Mouse (Mus musculus) limb, embryonic 10.5 days (tissue): ENCODE measurements around the gene Rabep1. TPM values are rescaled to one million over a fixed set of nuclear protein-coding genes. Genes with fewer than 3 reads are reported as not detected.
A peak's percentile ranks its signal among the peaks of the same experiment; 100 is the strongest.

Source experiments
- DNase-seq: peaks from one replicate; pipeline ENCODE4 v3.0.0-alpha.2; 2017; ENCODE audit warnings: low spot score
- H3K27ac ChIP-seq: fragments of 300-500 bp; sonication (generic); 2 replicates; pipeline ENCODE4 v1.5.1; 2016; ENCODE audit warnings: mild to moderate bottlenecking
- H3K27me3 ChIP-seq: fragments of 300-500 bp; sonication (generic); 2 replicates; pipeline ENCODE4 v1.6.1; 2016; ENCODE audit warnings: low read depth, mild to moderate bottlenecking; ENCODE audit not compliant: poor library complexity, severe bottlenecking
- H3K36me3 ChIP-seq: fragments of 300-500 bp; sonication (generic); 2 replicates; pipeline ENCODE4 v1.6.1; 2016; ENCODE audit warnings: mild to moderate bottlenecking, moderate library complexity
- H3K4me1 ChIP-seq: fragments of 300-500 bp; sonication (generic); 2 replicates; pipeline ENCODE4 v1.6.1; 2016
- H3K4me3 ChIP-seq: fragments of 300-500 bp; sonication (generic); 2 replicates; pipeline ENCODE4 v1.5.1; 2016; ENCODE audit warnings: mild to moderate bottlenecking, moderate library complexity
- H3K9me3 ChIP-seq: fragments of 300-500 bp; sonication (generic); replicated peaks from 2 replicates; pipeline ENCODE4 v1.6.1; 2016; ENCODE audit warnings: mild to moderate bottlenecking
- WGBS: fragments of 180-500 bp; shearing (Covaris S2); methylation state at CpG from one replicate; pipeline ENCODE4 v1.1.7; 2016; 5-methylcytosine and 5-hydroxymethylcytosine counted together
- polyA plus RNA-seq: library from polyadenylated mRNA; unstranded; fragments of >200 nt; fragmentation: Nextera tagmentation; extraction: Ambion mirVana; gene quantifications from 2 replicates; pipeline ENCODE4 v1.2.1, GENCODE M21; 2016

Gene Rabep1
- polyA plus RNA-seq = 28.1 and 33.1 TPM in 2 replicates

DNA sequence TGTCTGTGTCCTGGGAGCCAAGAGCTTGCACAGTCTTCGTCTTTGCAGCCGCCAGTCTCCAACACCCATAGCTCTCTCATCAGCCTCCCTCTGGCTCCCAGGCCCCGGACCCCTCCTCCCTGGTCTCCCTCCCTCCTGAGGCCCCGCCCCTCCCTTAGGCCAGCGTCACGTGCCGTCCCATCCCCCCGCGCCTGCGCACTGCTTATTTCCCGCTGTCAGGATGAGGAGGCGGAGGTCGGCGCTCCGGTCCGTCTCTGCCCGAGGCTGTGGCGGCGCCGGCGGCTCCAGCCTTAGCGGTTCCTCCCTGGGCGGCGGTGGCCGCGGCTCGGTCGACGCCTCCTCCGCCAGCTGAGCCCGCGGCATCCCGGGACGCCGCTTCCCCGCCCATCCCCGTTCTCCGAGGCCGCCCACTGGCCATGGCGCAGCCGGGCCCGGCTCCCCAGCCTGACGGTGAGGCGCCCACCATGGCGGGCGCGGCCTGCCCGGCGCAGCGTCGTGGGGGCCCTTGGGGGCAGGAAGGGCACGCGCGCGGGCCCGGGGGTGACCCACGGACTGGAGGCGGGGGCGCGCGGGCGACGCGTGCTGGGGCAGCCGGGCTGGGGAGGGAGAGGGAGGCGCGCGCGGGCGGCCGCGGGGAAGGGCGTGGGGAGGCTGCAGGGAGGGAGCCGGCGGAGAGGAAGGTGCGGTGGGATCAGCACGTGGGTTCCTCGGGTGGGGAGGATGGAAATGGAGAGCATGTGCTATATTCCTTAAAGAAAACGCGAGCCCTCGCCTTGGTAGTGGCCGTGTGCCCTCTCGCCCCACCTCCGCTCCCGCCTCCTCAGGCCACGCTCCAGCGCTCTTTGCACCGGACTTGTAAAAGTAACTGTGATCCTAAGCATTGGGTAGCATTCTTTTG lies at the start of gene Rabep1:
Gene Rabep1 (plus strand): TSS at position 220 of the 898 bp plus-strand sequence.
- under 1% methylated on average over 86 of the region's 88 CpGs for WGBS
- H3K4me1 ChIP-seq = peaks cover 26% of the 10 kb centered on the region
- DNase-seq = peak; percentile 99
- no peaks in the 10 kb centered on the region for H3K9me3 ChIP-seq
- peak within 1 kb of the TSS; percentile 98 for H3K4me3 ChIP-seq
- no peaks in the 10 kb centered on the region for H3K36me3 ChIP-seq
- H3K27ac ChIP-seq = peak within 1 kb of the TSS; percentile 96
- no peaks in the 10 kb centered on the region for H3K27me3 ChIP-seq

DNA sequence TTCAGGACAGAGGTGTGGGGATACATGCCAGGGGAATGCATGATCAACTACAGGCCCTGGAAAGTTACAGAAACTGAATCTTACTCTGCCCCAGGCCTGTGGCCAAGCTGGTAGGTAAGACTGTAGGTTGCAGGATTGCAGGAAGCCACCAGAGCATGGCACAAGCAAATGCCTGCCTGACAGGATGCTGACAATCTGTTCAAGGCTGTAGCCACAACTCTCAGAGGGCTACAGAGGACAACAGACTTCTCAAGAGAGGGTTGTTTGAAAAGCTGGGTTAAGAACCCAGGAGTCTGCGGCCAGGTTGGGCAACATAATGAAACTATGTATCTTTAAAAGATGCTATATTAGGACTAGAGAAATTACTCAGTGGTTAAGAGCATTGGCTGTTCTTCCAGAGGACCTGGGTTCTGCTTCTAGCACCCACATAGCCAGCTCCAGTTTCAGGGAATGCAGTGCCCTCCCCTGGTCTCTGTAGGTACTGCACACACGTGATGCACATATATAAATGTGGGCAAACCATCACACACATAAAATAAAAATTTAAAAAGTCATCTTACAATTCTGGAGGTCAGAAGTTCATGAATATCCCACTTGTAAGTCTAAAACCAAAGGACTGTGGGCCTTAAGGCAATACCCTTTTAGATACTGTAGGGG lies 42.2 kb upstream of the Rabep1 start:
- Histone ChIP-seq H3K4me3 (no peak overlapping the region), H3K27me3 (no peaks in the 10 kb centered on the region), H3K36me3 (no peaks in the 10 kb centered on the region), H3K27ac (no peak overlapping the region), H3K9me3 (no peaks in the 10 kb centered on the region), H3K4me1 (peaks cover 4% of the 10 kb centered on the region; the same call in 1 of the 2 replicates)
- no peak for DNase-seq
- WGBS = 90% methylated on average over 2 of the region's 2 CpGs

DNA sequence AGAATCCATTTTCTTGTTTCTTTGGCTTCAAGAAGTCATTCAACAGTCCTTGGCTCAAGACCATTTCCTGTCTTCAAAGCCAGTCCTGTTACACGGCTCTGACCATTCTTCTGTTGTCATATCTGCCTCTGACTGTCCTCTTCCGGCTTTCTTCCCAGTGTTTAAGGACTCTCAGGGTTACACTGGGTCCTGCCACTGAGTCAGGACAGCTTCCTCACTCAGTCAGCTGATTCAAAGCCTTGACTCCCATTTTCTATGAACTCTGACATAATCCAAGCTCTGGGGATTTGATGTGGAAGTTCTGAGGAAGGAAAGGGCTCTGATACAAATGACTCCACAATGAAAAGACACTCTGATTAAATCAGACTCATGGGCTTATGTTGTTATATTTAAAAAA lies 41.7 kb upstream of the Rabep1 start:
- no peak for DNase-seq
- Histone ChIP-seq H3K27ac (no peak overlapping the region), H3K9me3 (no peaks in the 10 kb centered on the region), H3K36me3 (no peaks in the 10 kb centered on the region), H3K27me3 (no peaks in the 10 kb centered on the region), H3K4me1 (peaks cover 4% of the 10 kb centered on the region; the same call in 1 of the 2 replicates), H3K4me3 (no peak overlapping the region)
- WGBS = 82% methylated on average over 2 of the region's 2 CpGs

DNA sequence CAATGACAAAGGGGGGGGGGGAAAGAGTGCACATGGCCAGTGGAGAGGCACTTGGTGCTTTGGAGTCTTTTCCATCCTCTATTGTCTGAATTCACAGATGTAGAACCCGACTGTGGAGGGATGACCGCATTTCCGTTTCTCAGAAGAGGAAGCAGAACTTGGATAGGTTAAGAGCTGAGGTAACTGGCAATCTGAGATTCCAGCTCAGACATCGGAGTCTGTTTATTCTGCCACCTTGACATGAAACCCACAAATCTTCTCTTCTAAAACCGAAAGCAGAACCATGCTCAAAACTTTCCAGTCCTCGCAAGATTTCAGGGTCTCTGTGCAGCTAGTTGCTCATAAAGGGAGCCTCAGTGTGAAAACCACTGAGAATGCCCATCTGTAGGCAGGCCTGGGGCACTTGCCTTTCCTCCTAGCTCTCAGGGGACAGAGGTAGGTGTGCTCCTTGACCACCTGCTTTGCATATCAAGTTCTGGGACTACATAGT lies 40.8 kb upstream of the Rabep1 start:
- no peak overlapping the region for H3K4me3 ChIP-seq
- WGBS = 81% methylated on average over 6 of the region's 6 CpGs
- no peaks in the 10 kb centered on the region for H3K36me3 ChIP-seq
- no peak for DNase-seq
- no peaks in the 10 kb centered on the region for H3K9me3 ChIP-seq
- H3K27ac ChIP-seq = no peak overlapping the region
- H3K4me1 ChIP-seq = peaks cover 4% of the 10 kb centered on the region; the same call in 1 of the 2 replicates
- H3K27me3 ChIP-seq = no peaks in the 10 kb centered on the region

DNA sequence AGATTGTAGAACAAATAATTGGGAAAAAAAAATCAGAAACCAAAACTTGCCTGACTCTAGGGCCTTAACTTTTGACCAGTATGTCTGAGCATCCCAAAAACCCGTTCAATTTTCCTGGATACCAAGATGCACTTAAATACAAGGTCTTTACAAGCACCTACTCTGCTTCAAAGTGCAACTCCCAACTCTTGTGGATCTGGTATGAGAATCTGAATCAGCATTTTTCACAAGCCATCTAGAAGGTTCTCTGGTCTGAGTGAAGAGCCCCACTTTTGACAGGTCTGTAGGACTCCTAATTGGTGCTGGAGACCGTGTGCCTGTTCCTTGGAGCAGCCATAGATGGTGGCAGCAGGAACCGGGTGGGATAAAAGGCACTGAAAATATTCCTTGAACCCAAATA lies 40.2 kb upstream of the Rabep1 start:
- no peak overlapping the region for H3K27ac ChIP-seq
- no peaks in the 10 kb centered on the region for H3K27me3 ChIP-seq
- no peak overlapping the region for H3K4me3 ChIP-seq
- H3K36me3 ChIP-seq = no peaks in the 10 kb centered on the region
- no peaks in the 10 kb centered on the region for H3K9me3 ChIP-seq
- DNase-seq = no peak
- WGBS = 77% methylated on average over 3 of the region's 3 CpGs
- peaks cover 4% of the 10 kb centered on the region; the same call in 1 of the 2 replicates for H3K4me1 ChIP-seq

DNA sequence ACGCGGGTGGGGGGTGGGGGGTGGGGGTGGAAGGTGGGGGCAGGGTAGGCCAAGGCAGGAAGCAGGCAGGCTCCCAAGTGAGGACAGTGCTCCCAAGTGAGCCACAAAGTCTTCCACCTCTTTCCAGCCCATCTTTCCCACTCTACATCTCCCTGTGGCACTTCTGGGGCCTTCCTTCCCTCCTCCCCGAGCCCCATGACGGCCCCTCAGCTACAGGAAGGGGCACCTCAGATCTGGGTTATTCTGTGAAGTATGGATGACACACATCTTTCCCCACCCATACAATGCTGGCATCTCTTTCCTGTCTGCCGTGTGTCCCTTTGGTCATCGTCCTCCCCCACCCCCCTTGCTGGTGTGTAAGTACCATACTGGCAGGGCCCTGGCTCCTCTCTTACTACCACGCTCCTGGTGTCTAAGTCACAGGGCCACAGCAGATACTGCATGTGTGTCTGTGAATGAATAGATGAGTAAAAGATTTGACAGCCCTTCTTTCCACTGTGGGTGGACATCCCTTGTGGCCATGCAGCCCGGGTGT lies 38.9 kb upstream of the Rabep1 start:
- DNase-seq = no peak
- Histone ChIP-seq H3K4me1 (peaks cover 4% of the 10 kb centered on the region; the same call in 1 of the 2 replicates), H3K27ac (no peak overlapping the region), H3K4me3 (no peak overlapping the region), H3K9me3 (no peaks in the 10 kb centered on the region), H3K36me3 (no peaks in the 10 kb centered on the region), H3K27me3 (no peaks in the 10 kb centered on the region)
- 74% methylated on average over 8 of the region's 8 CpGs for WGBS

DNA sequence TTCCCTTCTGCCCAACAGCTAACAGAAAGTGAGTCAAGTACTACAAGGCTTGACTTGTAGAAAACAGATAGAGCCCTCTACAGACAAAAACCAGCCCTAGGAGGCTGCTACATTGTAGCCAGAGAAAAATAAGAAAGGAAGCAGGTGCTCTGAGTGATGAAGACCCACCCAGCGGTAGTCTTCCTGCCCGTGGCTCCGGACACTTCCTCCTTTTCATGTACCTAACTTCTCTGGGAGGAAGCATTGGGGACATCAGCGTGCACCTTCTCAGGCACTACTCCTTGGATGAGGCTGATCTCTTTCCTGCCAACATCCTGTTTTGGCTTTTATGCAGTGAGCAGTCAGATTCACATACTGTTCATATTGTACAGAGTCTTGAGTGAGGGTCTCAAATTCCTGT lies 37.9 kb upstream of the Rabep1 start:
- Histone ChIP-seq H3K9me3 (no peaks in the 10 kb centered on the region), H3K4me1 (peaks cover 4% of the 10 kb centered on the region; the same call in 1 of the 2 replicates), H3K36me3 (no peaks in the 10 kb centered on the region), H3K27ac (no peak overlapping the region), H3K4me3 (no peak overlapping the region), H3K27me3 (no peaks in the 10 kb centered on the region)
- DNase-seq = no peak
- WGBS = 84% methylated on average over 4 of the region's 4 CpGs

DNA sequence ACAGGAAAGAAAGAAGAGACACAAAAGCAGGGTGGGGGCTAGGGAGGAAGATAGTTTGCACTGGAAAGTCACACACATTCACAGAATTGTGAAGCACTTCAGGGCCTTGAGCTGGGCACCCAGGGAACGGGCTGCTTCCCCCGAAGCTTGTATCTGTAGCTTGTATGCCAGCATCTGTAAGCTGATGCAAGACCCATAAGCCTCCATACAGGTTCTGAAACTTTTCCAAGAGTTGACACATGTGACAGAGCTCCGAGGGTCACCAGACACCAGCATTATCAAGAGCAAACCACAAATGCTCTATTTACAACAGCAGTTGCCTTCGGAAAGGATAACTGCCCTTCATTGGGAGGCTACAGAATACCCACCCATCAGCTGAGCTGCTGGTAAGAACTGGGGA lies 36.9 kb upstream of the Rabep1 start:
- Histone ChIP-seq H3K27ac (no peak overlapping the region), H3K4me3 (no peak overlapping the region), H3K4me1 (peaks cover 4% of the 10 kb centered on the region; the same call in 1 of the 2 replicates), H3K9me3 (no peaks in the 10 kb centered on the region), H3K27me3 (no peaks in the 10 kb centered on the region), H3K36me3 (no peaks in the 10 kb centered on the region)
- 88% methylated on average over 4 of the region's 4 CpGs for WGBS
- DNase-seq = no peak

DNA sequence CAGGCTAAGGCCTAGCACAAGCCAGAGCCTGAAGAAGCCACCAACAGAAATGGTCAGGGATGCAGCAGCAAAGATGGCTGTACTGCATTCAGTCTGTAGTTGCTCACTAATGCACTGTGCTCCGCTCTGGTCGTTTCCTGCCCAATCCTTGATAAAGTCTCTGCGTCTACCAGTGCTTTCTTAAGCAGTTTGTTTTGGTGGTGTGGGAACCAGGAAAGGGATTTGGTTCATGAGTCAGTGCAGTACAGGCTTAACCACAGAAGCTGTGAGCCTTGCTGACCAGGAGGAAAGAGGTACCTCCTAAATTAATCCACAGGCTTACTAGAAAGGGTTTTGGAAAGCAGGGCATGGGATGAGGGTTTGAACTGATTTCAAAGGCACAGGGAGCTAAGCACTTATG lies 36.5 kb upstream of the Rabep1 start:
- 77% methylated on average over 3 of the region's 3 CpGs for WGBS
- no peak overlapping the region for H3K27ac ChIP-seq
- H3K4me3 ChIP-seq = no peak overlapping the region
- no peaks in the 10 kb centered on the region for H3K36me3 ChIP-seq
- DNase-seq = no peak
- peaks cover 4% of the 10 kb centered on the region; the same call in 1 of the 2 replicates for H3K4me1 ChIP-seq
- no peaks in the 10 kb centered on the region for H3K27me3 ChIP-seq
- no peaks in the 10 kb centered on the region for H3K9me3 ChIP-seq

DNA sequence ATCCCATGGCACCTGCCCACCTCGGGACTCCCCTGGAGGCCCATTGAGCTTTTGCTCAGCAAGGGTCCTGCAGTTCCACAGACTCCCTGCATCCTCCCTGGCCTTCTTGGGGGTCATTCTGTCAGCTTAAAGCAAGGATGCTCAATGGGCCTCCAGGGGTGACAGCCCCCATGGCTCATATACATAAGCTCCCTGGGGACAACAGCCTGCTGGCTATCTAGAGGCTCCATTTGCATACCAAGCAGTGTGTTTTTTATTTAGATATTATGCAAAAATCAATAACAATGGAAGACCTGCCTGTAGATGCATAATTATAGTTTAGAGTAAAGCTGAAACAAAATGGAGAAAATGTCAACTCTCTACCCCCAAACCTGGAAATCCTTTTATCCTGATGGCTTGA lies 35.6 kb upstream of the Rabep1 start:
- H3K27ac ChIP-seq = no peak overlapping the region
- 40% methylated on average over 1 of the region's 1 CpGs for WGBS
- no peaks in the 10 kb centered on the region for H3K36me3 ChIP-seq
- no peaks in the 10 kb centered on the region for H3K9me3 ChIP-seq
- H3K4me1 ChIP-seq = peaks cover 4% of the 10 kb centered on the region; the same call in 1 of the 2 replicates
- H3K27me3 ChIP-seq = no peaks in the 10 kb centered on the region
- no peak overlapping the region for H3K4me3 ChIP-seq
- no peak for DNase-seq

DNA sequence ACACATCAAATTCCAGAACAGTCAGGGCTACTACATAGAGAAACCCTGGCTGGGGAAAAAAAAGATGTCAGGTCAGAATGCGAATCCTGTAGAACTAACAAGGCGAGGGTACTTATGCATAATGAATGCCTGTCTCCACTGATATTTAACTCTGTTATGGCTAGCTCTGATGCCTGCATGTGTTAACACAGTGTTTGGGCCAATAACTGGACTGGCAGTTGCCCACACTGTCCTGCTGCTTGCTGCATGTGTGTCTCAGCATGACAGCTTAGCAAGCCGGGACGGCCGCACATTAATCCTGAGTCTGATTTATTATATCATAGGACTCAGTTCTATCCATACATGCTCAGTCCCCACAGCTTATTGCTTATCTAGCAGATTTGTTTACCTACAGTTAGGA lies 33.5 kb upstream of the Rabep1 start:
- H3K9me3 ChIP-seq = no peaks in the 10 kb centered on the region
- no peak for DNase-seq
- H3K27ac ChIP-seq = no peak overlapping the region
- no peak overlapping the region for H3K4me3 ChIP-seq
- no peaks in the 10 kb centered on the region for H3K27me3 ChIP-seq
- WGBS = 90% methylated on average over 5 of the region's 5 CpGs
- no peaks in the 10 kb centered on the region for H3K4me1 ChIP-seq
- no peaks in the 10 kb centered on the region for H3K36me3 ChIP-seq

DNA sequence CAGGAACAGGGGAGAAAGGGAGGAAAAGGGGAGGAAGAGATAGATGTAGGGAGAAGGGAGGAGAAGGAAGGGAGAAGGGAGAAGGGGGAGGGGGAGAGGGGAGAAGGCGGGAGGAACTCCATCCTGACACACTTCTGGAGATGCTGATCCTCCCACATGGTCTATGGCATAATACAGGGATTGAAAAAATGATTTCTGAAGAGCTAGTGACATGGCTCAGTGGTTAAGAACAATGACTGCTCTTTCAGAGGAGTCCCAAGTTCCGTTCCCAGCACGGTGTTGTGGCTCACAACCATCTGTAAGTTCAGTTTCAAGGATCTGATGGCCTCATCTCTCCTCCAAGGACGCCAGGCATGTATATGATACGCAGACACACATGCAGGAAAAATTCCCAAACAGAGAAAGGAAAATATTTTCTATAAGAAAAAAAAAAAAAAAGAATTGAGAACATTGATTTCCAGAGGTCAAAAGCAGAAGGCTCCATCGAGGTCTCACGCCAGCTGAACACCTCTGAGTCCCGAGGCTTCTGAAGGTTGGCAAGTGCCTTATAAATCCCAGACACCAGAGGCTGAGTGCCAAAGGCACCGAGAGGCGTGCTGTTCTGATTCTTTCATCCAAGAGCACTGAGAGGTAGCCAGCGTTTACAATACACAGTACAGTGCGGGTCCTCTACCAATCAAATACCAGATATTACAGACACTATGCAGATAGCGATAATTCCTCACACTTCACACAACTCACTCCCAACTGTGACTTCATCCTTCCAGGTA lies 32.9 kb upstream of the Rabep1 start:
- Histone ChIP-seq H3K9me3 (no peaks in the 10 kb centered on the region), H3K27me3 (no peaks in the 10 kb centered on the region), H3K27ac (no peak overlapping the region), H3K36me3 (no peaks in the 10 kb centered on the region), H3K4me3 (no peak overlapping the region), H3K4me1 (no peaks in the 10 kb centered on the region)
- DNase-seq = no peak
- WGBS = 82% methylated on average over 13 of the region's 13 CpGs
